Mouse (Mus musculus) heart, adult 8-10 months (tissue): ENCODE data around the gene Veph1. TPM values are rescaled to one million over a fixed set of nuclear protein-coding genes. Genes with fewer than 3 reads are reported as not detected.

ENCODE experiments used
- DNase-seq: peaks from one replicate; pipeline ENCODE4 v3.0.0; 2022; ENCODE audit warnings: low spot score
- total RNA-seq, 4 experiments: library from RNA; stranded (reverse); gene quantifications; 2 replicates each; pipeline ENCODE4 v1.2.4; 2022

Gene Veph1
- total RNA-seq, 4 experiments from 2014 or later, result 0.03 TPM; not detected in 3

GRCm38 (mm10) chr3:66224931-66225537 is 71.6 kb downstream of the Veph1 start:
- no peak for DNase-seq

- no peak for DNase-seq
These were observed 75.4 kb downstream of the Veph1 start for GRCm38 (mm10) chr3:66221243-66221611.

GRCm38 (mm10) chr3:66220554-66221242 is 75.9 kb downstream of the Veph1 start:
- DNase-seq, result no peak

- no peak for DNase-seq
These were observed 76.9 kb downstream of the Veph1 start, which contains the start of gene Ptx3 for GRCm38 (mm10) chr3:66219655-66220191. Ptx3 (plus strand) TSS chr3:66219910.

GRCm38 (mm10) chr3:66215759-66216158 is 80.9 kb downstream of the Veph1 start:
- no peak for DNase-seq

GRCm38 (mm10) chr3:66213524-66213923 is 83.1 kb downstream of the Veph1 start:
- no peak for DNase-seq

- no peak for DNase-seq
These were observed 87.6 kb downstream of the Veph1 start for GRCm38 (mm10) chr3:66208836-66209573.

- no peak for DNase-seq
These were observed 102.6 kb downstream of the Veph1 start for GRCm38 (mm10) chr3:66193910-66194562.

GRCm38 (mm10) chr3:66179647-66180046 is 117.0 kb downstream of the Veph1 start:
- DNase-seq, result no peak

- DNase-seq, result peak; percentile 1
These were observed 123.7 kb downstream of the Veph1 start for GRCm38 (mm10) chr3:66172907-66173306.

- DNase-seq, result no peak
These were observed 126.6 kb downstream of the Veph1 start for GRCm38 (mm10) chr3:66169873-66170538.

- DNase-seq, result no peak
These were observed 129.9 kb downstream of the Veph1 start for GRCm38 (mm10) chr3:66166606-66167290.

- no peak for DNase-seq
These were observed 131.6 kb downstream of the Veph1 start for GRCm38 (mm10) chr3:66165026-66165425.

- DNase-seq, result no peak
These were observed 132.1 kb downstream of the Veph1 start for GRCm38 (mm10) chr3:66164585-66164984.

- DNase-seq, result no peak
These were observed 134.0 kb downstream of the Veph1 start for GRCm38 (mm10) chr3:66162612-66163011.

GRCm38 (mm10) chr3:66157947-66158346 is 138.7 kb downstream of the Veph1 start:
- DNase-seq, result no peak

GRCm38 (mm10) chr3:66137601-66138000 is 159.0 kb downstream of the Veph1 start:
- DNase-seq, result no peak

GRCm38 (mm10) chr3:66131264-66131950 is 165.2 kb downstream of the Veph1 start:
- DNase-seq, result no peak

GRCm38 (mm10) chr3:66129689-66130088 is 166.9 kb downstream of the Veph1 start:
- DNase-seq, result no peak

- DNase-seq, result no peak
These were observed 191.1 kb downstream of the Veph1 start for GRCm38 (mm10) chr3:66105493-66105892.
